In genomic region chr10:62886799-62887591, GRCm38 (mm10) we compare ENCODE assay signal across 7 mouse cellular contexts. TPM values are rescaled to one million over a fixed set of nuclear protein-coding genes. Genes with fewer than 3 reads are reported as not detected.
DNase-seq lines count a peak whose midpoint lies in the region; ATAC-seq and TF ChIP-seq lines count a peak whose summit lies in the region.

No protein-coding gene starts in this region.

- under 1% methylated on average over 56 of the region's 56 CpGs for WGBS in forebrain, embryonic 10.5 days
- WGBS in limb, embryonic 11.5 days: under 1% methylated on average over 56 of the region's 56 CpGs
- under 1% methylated on average over 56 of the region's 56 CpGs for WGBS in midbrain, embryonic 13.5 days

- H3K27ac ChIP-seq in forebrain, embryonic 10.5 days: peak overlapping the region; percentile 90
- H3K27ac ChIP-seq in limb, embryonic 11.5 days (replicated peaks; ENCODE audit: low read depth, low read length): 0 out of 2 replicates have a peak overlapping the region, but pooled peaks have one; percentile 42
- no peak overlapping the region for H3K27ac ChIP-seq in midbrain, embryonic 13.5 days

- H3K4me2 ChIP-seq in limb, embryonic 11.5 days (ENCODE audit: low read depth, severe bottlenecking): peak overlapping the region; percentile 95
- peak overlapping the region; percentile 85 for H3K4me2 ChIP-seq in midbrain, embryonic 13.5 days (replicated peaks)

- H3K36me3 ChIP-seq in forebrain, embryonic 10.5 days (replicated peaks): no peaks in the 10 kb centered on the region
- H3K36me3 ChIP-seq in limb, embryonic 11.5 days (ENCODE audit: control insufficient read depth, insufficient read depth, low read length): no peaks in the 10 kb centered on the region
- H3K36me3 ChIP-seq in midbrain, embryonic 13.5 days: no peaks in the 10 kb centered on the region

- no peaks in the 10 kb centered on the region for H3K9me3 ChIP-seq in forebrain, embryonic 10.5 days
- no peaks in the 10 kb centered on the region for H3K9me3 ChIP-seq in limb, embryonic 11.5 days (ENCODE audit: control insufficient read depth, low read length)
- H3K9me3 ChIP-seq in midbrain, embryonic 13.5 days: no peaks in the 10 kb centered on the region

- peak; percentile 81 for DNase-seq in NIH3T3 (ENCODE audit: low read depth)
- peak; percentile 75 for DNase-seq in brain, embryonic 14.5 days (ENCODE audit: low read depth)
- peak; percentile 89 for DNase-seq in forebrain, embryonic 10.5 days (ENCODE audit: extremely low spot score, low spot score)
- peak; percentile 91 for DNase-seq in limb, embryonic 11.5 days (ENCODE audit: low spot score)
- DNase-seq in testis, postnatal 14 days (ENCODE audit: low spot score): peak; percentile 33

- peak overlapping the region; percentile 76 for H3K9ac ChIP-seq in limb, embryonic 11.5 days (ENCODE audit: low read length)
- peak overlapping the region; percentile 74 for H3K9ac ChIP-seq in midbrain, embryonic 13.5 days (replicated peaks)

- no peak for TF ChIP-seq CTCF in brain, embryonic 14.5 days (IDR thresholded peaks at IDR 0.05; ENCODE audit: borderline replicate concordance, extremely low read depth, insufficient read depth, insufficient read length)

- peak; percentile 43 to 50 for ATAC-seq in hematopoietic stem cell, adult 5-6 weeks (replicated peaks in 1 of 2; ENCODE audit: insufficient read depth in 1 of 2, low FRiP score in 2 of 2, low TSS enrichment in 1 of 2, low read depth in 1 of 2, poor library complexity in 2 of 2, severe bottlenecking in 2 of 2)
- peak; percentile 86 for ATAC-seq in limb, embryonic 11.5 days (ENCODE audit: insufficient number of reproducible peaks, low FRiP score, low TSS enrichment, low read depth)
- ATAC-seq in midbrain, embryonic 13.5 days: peak; percentile 89

- H3K27me3 ChIP-seq in forebrain, embryonic 10.5 days (ENCODE audit: poor library complexity, severe bottlenecking): peaks cover 19% of the 10 kb centered on the region
- no peaks in the 10 kb centered on the region for H3K27me3 ChIP-seq in limb, embryonic 11.5 days (ENCODE audit: control insufficient read depth, insufficient read depth, low read length)
- peaks cover 5% of the 10 kb centered on the region; the same call in 1 of the 2 replicates for H3K27me3 ChIP-seq in midbrain, embryonic 13.5 days

- H3K4me3 ChIP-seq in forebrain, embryonic 10.5 days: peak overlapping the region; percentile 85
- peak overlapping the region; percentile 65 for H3K4me3 ChIP-seq in limb, embryonic 11.5 days (ENCODE audit: low read depth, low read length)
- peak overlapping the region; percentile 64 for H3K4me3 ChIP-seq in midbrain, embryonic 13.5 days (replicated peaks)

- TF ChIP-seq POLR2A in brain, embryonic 14.5 days (IDR thresholded peaks at IDR 0.05; ENCODE audit: borderline replicate concordance, extremely low read depth, insufficient read depth, insufficient read length, poor library complexity, severe bottlenecking): 0 out of 2 replicates have a peak, but pooled peaks have one; percentile 4

- peaks cover 37% of the 10 kb centered on the region for H3K4me1 ChIP-seq in forebrain, embryonic 10.5 days
- no peaks in the 10 kb centered on the region for H3K4me1 ChIP-seq in limb, embryonic 11.5 days (ENCODE audit: control insufficient read depth, insufficient read depth, low read length)
- H3K4me1 ChIP-seq in midbrain, embryonic 13.5 days (replicated peaks): peaks cover 32% of the 10 kb centered on the region

RNA-seq across cellular contexts. Expression of gene Tet1, which starts 21.8 kb away (rescaled TPM):
- 7.1 and 10.1 TPM in 2 replicates for polyA plus RNA-seq in brain, embryonic 14.5 days (2012; rRNA removed)
- polyA plus RNA-seq in forebrain, embryonic 10.5 days (2016; fragmentation: Nextera tagmentation; extraction: Ambion mirVana): 30.6 and 33.1 TPM in 2 replicates
- total RNA-seq in hematopoietic stem cell, adult 5-6 weeks (2017): 33.0 and 35.6 TPM in 2 replicates
- polyA plus RNA-seq in limb, embryonic 11.5 days (2014; fragmentation: Nextera tagmentation; extraction: Ambion mirVana): 34.0 and 41.1 TPM in 2 replicates
- polyA plus RNA-seq in midbrain, embryonic 13.5 days (2015; fragmentation: Nextera tagmentation; extraction: Ambion mirVana): 29.8 and 37.2 TPM in 2 replicates

RNA-seq across cellular contexts. Expression of gene Slc25a16, which starts 33.4 kb away (rescaled TPM):
- 16.2 and 16.8 TPM in 2 replicates for polyA plus RNA-seq in brain, embryonic 14.5 days (2012; rRNA removed)
- 10.7 and 11.9 TPM in 2 replicates for polyA plus RNA-seq in forebrain, embryonic 10.5 days (2016; fragmentation: Nextera tagmentation; extraction: Ambion mirVana)
- total RNA-seq in hematopoietic stem cell, adult 5-6 weeks (2017): 12.9 and 15.4 TPM in 2 replicates
- 10.7 and 12.2 TPM in 2 replicates for polyA plus RNA-seq in limb, embryonic 11.5 days (2014; fragmentation: Nextera tagmentation; extraction: Ambion mirVana)
- polyA plus RNA-seq in midbrain, embryonic 13.5 days (2015; fragmentation: Nextera tagmentation; extraction: Ambion mirVana): 11.6 and 14.0 TPM in 2 replicates

RNA-seq across cellular contexts. Expression of gene Dna2, which starts 59.8 kb away (rescaled TPM):
- 11.0 and 16.7 TPM in 2 replicates for polyA plus RNA-seq in brain, embryonic 14.5 days (2012; rRNA removed)
- polyA plus RNA-seq in forebrain, embryonic 10.5 days (2016; fragmentation: Nextera tagmentation; extraction: Ambion mirVana): 40.5 and 41.3 TPM in 2 replicates
- total RNA-seq in hematopoietic stem cell, adult 5-6 weeks (2017): 31.8 and 32.4 TPM in 2 replicates
- 36.0 and 39.0 TPM in 2 replicates for polyA plus RNA-seq in limb, embryonic 11.5 days (2014; fragmentation: Nextera tagmentation; extraction: Ambion mirVana)
- 9.6 and 10.1 TPM in 2 replicates for polyA plus RNA-seq in midbrain, embryonic 13.5 days (2015; fragmentation: Nextera tagmentation; extraction: Ambion mirVana)

Comparison
In these comparisons a context has a peak if more than half of its experiments do, and no peak if none do; other contexts are left out.
1. DNase-seq: peak in every context shown above with its lines; median percentile 91 in limb, embryonic 11.5 days; 89 in forebrain, embryonic 10.5 days; 81 in NIH3T3; 75 in brain, embryonic 14.5 days; 33 in testis, postnatal 14 days.